Mouse (Mus musculus): ENCODE data around the gene Jph2.

The Jph2 gene

GRCm38 (mm10) chr2:163317281-163317680 is 80.5 kb downstream of the Jph2 start:
- no peak for DNase-seq (ENCODE audit: low read depth, low spot score)

DNA sequence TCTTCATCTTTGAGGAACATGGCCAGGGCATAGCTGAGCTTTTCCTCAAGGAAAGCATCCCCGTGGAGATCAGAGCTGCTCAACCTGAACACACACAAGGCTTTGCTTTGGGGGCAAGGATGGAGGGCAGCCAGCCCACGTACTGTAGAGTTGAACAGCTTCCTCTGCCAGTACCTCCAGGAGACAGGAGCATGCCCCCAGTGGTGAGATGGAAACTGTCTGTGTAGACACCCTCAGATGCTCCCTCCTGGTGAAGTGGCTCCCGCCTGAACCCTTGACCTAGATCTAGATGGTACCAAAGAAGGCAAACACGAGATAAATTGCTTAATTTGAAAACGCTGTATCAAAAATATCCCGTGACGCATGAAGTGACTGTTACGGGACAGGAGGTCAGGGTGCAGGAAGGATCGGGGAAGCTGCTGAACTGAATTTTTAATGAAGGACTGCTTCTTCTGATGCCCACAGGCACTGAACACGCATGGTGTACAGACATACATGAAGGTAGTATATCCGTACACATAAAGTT is 87.6 kb downstream of the Jph2 start:
- DNase-seq (ENCODE audit: low read depth, low spot score) = no peak

DNA sequence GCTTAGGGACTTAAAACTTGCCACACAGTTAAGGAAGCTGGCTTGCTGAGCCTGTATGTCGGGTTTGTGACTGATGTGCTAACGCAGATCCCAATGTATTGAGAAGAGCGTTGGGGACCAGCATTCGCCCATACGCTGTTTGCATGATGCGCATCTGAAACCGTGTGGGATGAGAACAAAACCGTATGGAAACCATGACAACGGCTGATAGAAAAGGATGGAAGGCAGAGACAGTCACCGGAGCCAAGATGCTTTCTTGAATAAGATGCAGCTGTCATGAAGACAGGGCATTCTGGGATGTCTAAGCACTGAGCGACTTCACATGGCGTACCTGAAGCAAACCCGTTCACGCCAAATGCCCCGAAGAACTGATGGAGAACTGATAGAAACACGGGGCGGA is 88.4 kb downstream of the Jph2 start:
- no peak for DNase-seq (ENCODE audit: low read depth, low spot score)

DNA sequence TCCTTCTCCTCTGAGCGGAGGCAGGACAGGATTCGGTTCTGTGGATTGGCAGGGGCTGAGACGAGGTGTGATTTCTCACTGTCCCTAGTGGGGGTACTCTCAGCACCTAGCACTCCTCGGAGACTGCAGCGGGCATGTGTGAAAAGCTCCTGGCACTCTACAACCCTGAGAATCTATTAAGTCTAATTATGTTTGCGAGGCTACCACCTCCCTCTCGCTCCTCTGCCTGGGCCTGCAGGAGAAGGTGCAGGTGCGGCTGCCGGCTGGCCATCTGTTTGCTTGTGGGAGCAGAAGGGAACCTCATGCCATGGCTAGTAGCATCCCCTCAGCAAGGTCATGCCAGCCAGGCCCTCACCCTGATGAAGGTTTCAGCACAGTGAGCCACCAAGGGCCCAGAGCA is 94.8 kb downstream of the Jph2 start:
- no peak for DNase-seq (ENCODE audit: low read depth, low spot score)

DNA sequence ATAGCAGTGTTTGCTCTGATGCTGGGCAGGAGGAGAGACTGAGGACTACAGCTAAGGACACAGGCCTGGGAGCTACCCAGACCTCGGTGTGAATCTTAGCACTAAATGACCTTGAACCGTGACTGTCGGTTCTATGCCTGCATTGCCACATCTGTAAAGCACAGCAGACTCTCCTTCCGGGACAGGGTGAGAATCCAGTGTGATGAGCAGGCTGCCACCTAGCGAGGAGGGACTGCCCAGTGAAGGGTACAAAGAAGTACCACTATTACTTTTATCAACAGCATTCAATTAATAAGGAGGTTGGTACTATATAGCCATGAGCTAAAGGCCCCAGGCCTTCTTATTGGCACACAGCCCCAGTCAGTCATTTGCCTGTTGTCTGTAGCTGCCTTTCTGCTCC is 96.2 kb downstream of the Jph2 start:
- DNase-seq (ENCODE audit: low read depth, low spot score) = no peak

GRCm38 (mm10) chr2:163300069-163301060 is 97.4 kb downstream of the Jph2 start:
- DNase-seq (ENCODE audit: low read depth, low spot score) = no peak

- no peak for DNase-seq (ENCODE audit: low read depth, low spot score)
These were observed 100.7 kb downstream of the Jph2 start for GRCm38 (mm10) chr2:163296999-163297630.

DNA sequence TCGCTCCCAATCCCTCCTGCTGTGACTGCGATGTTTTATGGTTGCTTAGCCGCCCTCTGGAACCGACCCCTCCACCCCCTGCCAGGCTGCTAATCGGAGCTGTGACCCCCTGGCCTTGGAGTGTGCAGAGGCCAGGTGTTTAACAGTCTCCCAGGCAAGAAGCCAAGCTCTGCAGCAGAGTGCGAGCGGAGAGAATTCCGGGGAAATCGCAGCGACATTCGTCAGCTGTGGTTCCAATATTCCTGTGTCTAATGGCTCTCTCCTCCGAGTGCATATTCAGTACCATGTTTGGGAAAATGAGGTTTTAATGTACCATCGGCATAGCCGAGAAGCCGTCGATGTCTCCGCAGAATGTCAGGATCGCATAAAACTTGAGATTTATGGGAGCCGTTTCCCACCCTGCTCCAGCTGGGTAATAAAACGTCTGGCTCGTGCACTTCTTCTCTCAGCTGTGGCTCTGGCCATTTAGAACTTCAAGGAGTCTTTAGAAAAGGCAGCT is 108.9 kb downstream of the Jph2 start:
- DNase-seq (ENCODE audit: low read depth, low spot score) = peak; percentile 82

Measured in forelimb bud, embryonic 11.5 days (tissue).